9 mouse cellular contexts compared by ENCODE assay signal in the genomic region with DNA sequence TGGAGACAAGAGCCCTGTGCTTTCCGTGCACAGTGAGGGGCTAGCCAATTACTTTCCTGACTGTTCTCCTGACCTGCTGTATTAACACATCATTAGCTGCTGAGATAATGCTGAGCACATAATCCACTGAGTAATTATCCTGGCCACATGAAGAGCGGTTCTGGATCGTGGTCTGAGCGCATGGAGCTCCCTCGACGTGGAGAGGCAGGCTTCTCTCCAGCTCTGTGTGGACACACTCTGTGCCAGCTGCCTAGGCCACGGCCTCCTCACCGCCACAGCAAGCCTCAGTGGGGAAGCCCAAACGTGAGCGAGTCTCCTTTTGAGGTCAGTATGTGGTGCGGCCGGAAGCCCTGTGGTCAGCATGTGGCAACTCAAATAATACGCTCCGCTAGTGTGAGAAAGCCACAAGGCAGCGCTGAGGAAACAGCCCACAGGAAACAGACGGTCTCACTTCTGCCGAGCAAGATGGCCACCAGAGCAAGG.
DNase-seq lines count a peak whose midpoint lies in the region; ATAC-seq lines count a peak whose summit lies in the region.
"Had no signal": no experiment of that assay in that cellular context is flagged by ENCODE, and none has a peak within 500 bp of the region (broad histone marks: within the 10 kb centered on the region; RNA-seq: fewer than 3 reads in every experiment).

No protein-coding gene starts in this region.

- H3K27ac ChIP-seq in lung, embryonic 15.5 days: no peak overlapping the region
- peak overlapping the region; percentile 37; the same call in 1 of the 2 replicates for H3K27ac ChIP-seq in forebrain, embryonic 12.5 days
- H3K27ac ChIP-seq: kidney, postnatal 0 days had no signal

- ATAC-seq in lung, embryonic 15.5 days (ENCODE audit: borderline replicate concordance, extremely low read depth, low FRiP score, low TSS enrichment): peak; percentile 50; the same call in 1 of the 2 replicates
- ATAC-seq in forebrain, embryonic 12.5 days (ENCODE audit: low FRiP score): peak; percentile 2

- 64% methylated on average over 17 of the region's 17 CpGs for WGBS in lung, embryonic 15.5 days
- 52% methylated on average over 17 of the region's 17 CpGs for WGBS in forebrain, embryonic 12.5 days

- intact Hi-C loops in heart, postnatal 25 days (cut with DNase I): no loop called here

- DNase-seq in lung, postnatal 10 days: no peak
- peak; percentile 32 for DNase-seq in mesoderm, embryonic 11.5 days (ENCODE audit: low read depth, low spot score)
- DNase-seq in thymus, adult 18-20 months: peak; percentile 16 to 46
- DNase-seq in heart, postnatal 25 days (ENCODE audit: low spot score): no peak
- no peak for DNase-seq in adrenal gland, postnatal 36 days
- DNase-seq in heart, adult 9 months (ENCODE audit: low spot score in 2 of 2): no peak

- peaks cover 16% of the 10 kb centered on the region for H3K4me1 ChIP-seq in lung, embryonic 15.5 days
- H3K4me1 ChIP-seq in forebrain, embryonic 12.5 days: peaks cover 20% of the 10 kb centered on the region

- no peak overlapping the region for H3K4me3 ChIP-seq in lung, embryonic 15.5 days
- no peak overlapping the region for H3K4me3 ChIP-seq in forebrain, embryonic 12.5 days (replicated peaks)

- H3K4me2 ChIP-seq in lung, embryonic 15.5 days: no peak overlapping the region
- H3K4me2 ChIP-seq in forebrain, embryonic 12.5 days: no peak overlapping the region

- no peaks in the 10 kb centered on the region for H3K9me3 ChIP-seq in lung, embryonic 15.5 days
- no peaks in the 10 kb centered on the region for H3K9me3 ChIP-seq in forebrain, embryonic 12.5 days

- H3K27me3 ChIP-seq in lung, embryonic 15.5 days: no peaks in the 10 kb centered on the region
- H3K27me3 ChIP-seq in forebrain, embryonic 12.5 days: 0 out of 2 replicates have a peak, but pooled peaks cover 5% of the 10 kb centered on the region

- H3K36me3 ChIP-seq in lung, embryonic 15.5 days: no peaks in the 10 kb centered on the region
- H3K36me3 ChIP-seq in forebrain, embryonic 12.5 days (replicated peaks): no peaks in the 10 kb centered on the region

- no peak overlapping the region for H3K9ac ChIP-seq in lung, embryonic 15.5 days
- no peak overlapping the region for H3K9ac ChIP-seq in forebrain, embryonic 12.5 days

Comparison
In these comparisons a context has a peak if more than half of its experiments do, and no peak if none do; other contexts are left out.
1. DNase-seq: peak in mesoderm, embryonic 11.5 days (single experiment) and thymus, adult 18-20 months (2 of 2); none in lung, postnatal 10 days (single experiment), heart, postnatal 25 days (single experiment), adrenal gland, postnatal 36 days (0 of 2) and heart, adult 9 months (0 of 2).